Mouse (Mus musculus) c-Kit-negative CD71-positive TER-119-positive erythroid progenitor cells, embryonic 14.5 days (primary cell): ENCODE results near the gene Fxyd5.

ENCODE experiments used
- DNase-seq: peaks from one replicate; pipeline ENCODE4 v3.0.0-alpha.2; 2013; ENCODE audit warnings: low read depth, low spot score

Fxyd5 gene

GRCm38 (mm10) chr7:31042431-31042910 lies at the start of gene Fxyd5:
Fxyd5 (minus strand) TSS chr7:31042481.
- DNase-seq = no peak

DNA sequence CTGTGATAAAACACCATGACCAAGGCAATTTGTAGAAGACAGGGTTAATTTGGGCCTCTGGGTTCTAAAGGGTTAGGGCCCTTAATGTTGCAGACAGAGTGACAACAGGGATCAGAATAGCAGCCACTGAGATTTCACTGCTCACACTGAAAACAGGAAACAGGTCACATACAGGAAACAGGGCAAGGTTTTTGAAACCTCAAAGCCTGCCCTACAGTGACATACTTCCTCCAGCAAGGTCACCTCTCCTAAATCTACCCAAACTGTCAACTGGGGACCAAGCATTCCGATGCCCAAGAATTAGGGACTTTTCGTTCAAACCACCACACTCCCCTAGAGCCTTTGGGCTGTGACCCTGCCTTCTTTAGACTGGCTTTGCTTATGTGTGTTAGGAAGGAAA lies 47.4 kb upstream of the Fxyd5 start:
- DNase-seq = no peak

- no peak for DNase-seq
These were observed 45.9 kb upstream of the Fxyd5 start for GRCm38 (mm10) chr7:31088206-31088605.

DNA sequence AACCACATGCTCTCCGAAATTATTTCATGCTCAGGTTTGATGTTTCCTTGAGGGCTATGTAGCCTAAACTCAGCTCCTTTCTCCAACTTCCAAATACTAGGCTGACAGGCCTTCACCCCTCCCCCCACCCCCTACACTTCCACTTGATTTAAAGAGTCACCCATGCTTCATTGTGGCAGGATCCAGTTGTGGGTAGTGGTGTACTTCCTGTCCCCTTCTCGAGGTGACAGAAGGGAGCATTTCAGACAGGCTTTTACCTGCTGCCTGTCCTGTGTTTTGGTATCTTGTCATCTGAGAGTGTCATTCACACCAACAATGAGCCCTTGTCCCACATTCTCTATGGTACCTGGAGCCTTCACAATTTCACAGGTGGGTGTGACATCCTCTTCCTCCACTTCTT lies 45.0 kb upstream of the Fxyd5 start:
- no peak for DNase-seq

GRCm38 (mm10) chr7:31086175-31086755 lies 44.0 kb upstream of the Fxyd5 start:
- DNase-seq = no peak

DNA sequence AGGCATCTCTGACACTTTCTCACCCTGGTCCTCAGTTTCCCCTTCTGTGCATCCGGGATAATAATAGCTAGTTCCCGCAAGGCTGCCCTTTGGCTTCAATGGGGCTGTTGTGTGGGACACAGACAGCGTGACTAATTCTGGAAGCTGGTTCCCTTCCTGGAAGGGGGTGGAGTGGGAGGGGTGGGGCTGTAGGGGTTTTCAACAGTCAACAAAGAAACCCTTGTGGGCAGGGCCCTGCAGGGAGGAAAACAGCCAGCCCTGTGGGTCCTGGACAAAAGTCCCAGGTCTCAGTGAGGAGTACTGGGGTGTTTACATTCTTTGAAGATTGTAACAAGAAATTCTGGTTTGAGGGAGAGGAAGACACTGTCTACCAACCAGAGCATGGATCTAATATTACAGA lies 42.9 kb upstream of the Fxyd5 start:
- no peak for DNase-seq

DNA sequence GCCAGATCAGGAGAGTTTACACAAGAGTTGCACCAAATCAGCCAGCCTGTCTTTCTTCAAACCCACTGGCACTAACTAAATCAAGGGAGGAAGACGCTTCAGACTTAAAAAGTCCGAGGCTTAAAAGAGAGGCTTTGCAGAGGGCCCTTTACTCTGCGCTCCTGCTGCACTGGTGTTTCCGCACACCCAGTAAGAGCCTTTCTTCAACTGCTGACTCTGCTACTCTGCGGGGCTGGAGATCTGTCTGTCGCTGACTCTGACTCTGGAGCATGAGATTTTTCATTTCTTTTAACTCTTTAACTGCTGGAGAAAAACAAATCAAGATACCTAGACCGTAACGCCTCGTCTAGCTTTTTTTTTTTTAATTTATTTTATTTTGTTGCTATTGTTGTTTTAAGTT lies 41.9 kb upstream of the Fxyd5 start:
- no peak for DNase-seq

GRCm38 (mm10) chr7:31082831-31083588 lies 40.7 kb upstream of the Fxyd5 start:
- DNase-seq = no peak

- no peak for DNase-seq
These were observed 39.8 kb upstream of the Fxyd5 start for GRCm38 (mm10) chr7:31082106-31082505.

- no peak for DNase-seq
These were observed 38.8 kb upstream of the Fxyd5 start for GRCm38 (mm10) chr7:31081106-31081505.

DNA sequence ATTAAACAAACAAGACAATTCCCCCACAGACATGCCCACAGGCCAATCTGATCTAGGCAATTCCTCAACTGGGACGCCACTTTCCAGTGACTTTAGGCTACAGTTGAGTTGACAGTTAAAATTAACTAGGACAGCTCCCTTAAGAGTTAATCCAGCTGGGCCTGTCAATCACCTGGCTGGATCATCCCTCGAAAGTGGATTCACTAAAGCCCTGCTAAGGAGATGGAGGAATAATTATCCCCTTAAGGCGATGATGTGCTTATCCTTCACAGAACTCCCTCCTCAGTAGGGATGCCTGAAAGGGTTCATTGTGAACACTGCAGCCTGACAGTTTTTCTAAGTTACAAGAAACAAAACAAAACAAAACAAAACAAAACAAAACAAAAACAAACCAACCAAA lies 38.3 kb upstream of the Fxyd5 start:
- no peak for DNase-seq

DNA sequence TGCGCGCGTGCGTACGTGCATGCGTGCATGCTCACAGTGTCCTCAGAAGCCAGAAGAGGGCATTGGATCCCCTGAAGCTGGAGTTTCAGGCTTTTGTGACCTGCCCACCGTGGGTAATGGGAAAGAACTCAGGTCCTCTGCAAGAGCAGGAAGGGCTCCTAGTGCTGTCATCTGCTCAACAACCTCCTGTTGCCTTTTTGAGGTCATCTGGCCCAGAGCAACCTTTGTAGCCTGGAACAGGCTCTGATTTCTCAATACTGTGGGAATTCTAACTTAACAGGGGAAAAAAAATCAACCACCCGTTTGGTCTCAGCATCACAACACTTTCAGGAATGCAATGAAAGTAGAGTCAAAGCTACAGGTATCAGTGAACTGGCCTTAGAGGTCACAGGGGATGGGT lies 37.4 kb upstream of the Fxyd5 start:
- no peak for DNase-seq

DNA sequence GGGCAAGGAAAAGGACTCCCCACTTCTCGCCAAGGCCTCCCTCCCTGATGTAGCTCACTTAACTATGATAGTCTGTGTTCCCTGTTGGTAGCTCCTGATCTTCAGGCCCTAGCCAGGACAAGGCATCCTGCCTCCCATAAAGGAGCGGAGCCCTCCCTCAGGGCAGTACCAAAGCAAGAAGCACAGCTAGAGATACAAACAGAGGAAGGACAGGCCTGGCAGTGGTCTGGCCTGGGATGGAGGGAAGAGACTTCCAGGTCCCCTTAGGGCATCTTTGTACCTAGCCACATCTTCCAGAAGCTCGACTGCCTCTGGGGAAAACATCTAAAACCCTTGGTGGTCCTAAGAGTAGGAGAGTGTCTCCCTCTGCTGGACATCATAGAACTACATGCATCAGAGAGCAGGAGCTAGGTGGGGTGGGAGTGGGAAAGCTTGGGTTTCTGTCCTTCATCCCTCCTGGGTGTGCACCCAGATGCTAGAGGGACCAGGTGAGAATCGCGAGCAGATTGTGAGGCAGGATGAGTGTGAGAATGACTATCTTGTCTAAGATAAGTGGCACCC lies 35.7 kb upstream of the Fxyd5 start:
- DNase-seq = no peak

- no peak for DNase-seq
These were observed 35.2 kb upstream of the Fxyd5 start for GRCm38 (mm10) chr7:31077470-31077869.

DNA sequence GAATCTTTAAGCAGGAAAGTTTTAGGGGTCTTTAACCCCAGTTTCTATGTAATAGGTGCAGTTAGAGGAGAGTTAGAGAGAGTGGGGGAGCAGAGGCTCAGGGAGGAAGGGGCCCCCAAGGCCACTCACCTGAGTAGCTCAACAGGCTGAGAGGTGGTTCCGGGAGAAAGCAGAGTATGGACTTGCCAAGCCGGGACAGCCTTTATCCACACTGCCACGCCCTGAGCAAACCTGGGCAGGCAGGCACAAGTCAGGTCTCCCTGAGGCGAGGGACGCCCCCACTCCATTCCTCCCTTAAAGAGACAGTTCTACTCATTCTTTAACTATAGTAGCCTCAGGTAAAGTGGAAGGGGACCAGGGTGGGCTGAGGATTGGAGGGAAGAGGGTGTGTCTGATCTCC lies 34.2 kb upstream of the Fxyd5 start, which contains the start of gene Fxyd3:
TSS of gene Fxyd3 (minus strand) at position 213 of the 400 bp plus-strand sequence.
- DNase-seq = no peak

GRCm38 (mm10) chr7:31074713-31075069 lies 32.4 kb upstream of the Fxyd5 start:
- no peak for DNase-seq

DNA sequence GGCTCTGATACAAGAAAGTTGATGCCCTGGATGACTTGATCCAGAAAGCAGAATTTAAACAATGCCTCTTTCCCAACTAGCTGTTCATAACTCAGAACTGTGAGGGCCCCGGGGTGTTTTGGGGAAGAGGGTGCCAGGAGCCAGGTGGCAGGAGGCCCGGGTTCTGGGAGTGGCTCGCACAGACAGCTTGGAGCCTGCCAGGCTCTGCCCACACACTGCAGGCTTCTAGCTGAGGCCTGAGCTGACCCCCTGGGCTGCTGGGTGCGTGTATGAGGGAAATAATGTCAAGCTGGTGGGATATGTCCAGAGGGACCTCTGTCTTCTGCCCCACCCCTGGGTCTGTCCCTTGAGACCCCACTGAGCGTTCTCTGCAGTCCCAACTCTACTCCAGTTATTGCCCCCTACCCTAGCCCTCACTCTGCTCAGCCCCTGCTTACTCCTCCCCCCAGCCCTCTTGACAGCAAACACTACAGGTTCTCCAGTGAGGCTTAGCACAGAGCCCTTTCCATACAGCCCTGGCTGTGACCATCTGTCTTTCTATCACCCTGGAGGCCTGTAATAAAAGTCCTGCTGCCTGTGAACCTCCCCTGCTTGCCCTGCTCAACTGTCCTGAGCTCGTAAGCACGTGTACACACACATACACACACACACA lies 31.9 kb upstream of the Fxyd5 start:
- no peak for DNase-seq

- DNase-seq = no peak
These were observed 31.3 kb upstream of the Fxyd5 start for GRCm38 (mm10) chr7:31073546-31073945.

- no peak for DNase-seq
These were observed 30.0 kb upstream of the Fxyd5 start for GRCm38 (mm10) chr7:31072326-31072725.

DNA sequence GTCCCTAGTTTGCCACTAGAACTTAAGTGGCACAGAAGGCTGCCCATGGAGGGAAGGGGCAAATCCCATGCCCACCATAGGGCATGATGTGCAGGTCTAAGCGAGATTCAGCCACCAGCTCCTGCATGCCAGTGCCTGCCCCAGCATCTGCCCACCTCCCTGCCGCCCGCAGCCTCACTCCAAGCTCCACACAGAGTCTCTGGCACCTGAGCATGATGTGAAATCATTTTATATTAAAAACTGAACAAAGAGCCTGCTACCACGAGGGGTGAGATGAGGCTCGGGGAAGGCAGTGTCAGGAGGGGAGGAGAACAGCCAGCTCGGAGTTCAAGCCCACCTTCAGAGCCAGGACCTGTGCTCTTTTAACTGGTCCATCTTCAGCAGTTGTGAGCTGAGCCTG lies 28.0 kb upstream of the Fxyd5 start:
- DNase-seq = no peak

- DNase-seq = no peak
These were observed 27.2 kb upstream of the Fxyd5 start for GRCm38 (mm10) chr7:31069491-31069890.

- no peak for DNase-seq
These were observed 25.6 kb upstream of the Fxyd5 start for GRCm38 (mm10) chr7:31067836-31068235.
